Mouse (Mus musculus) neural tube, embryonic 12.5 days (tissue): ENCODE measurements around the gene Coro2a. TPM values are rescaled to one million over a fixed set of nuclear protein-coding genes. Genes with fewer than 3 reads are reported as not detected.

Experiments used
- ATAC-seq: fragments of 200-750 bp; cut with Nextera tagmentation; 2 replicates; pipeline ENCODE4 v1.8.0; 2017; ENCODE audit warnings: low read depth, mild to moderate bottlenecking, moderate TSS enrichment, moderate library complexity; ENCODE audit not compliant: low FRiP score
- H3K27ac ChIP-seq: fragments of 300-500 bp; sonication (generic); 2 replicates; pipeline ENCODE4 v1.5.1; 2016
- H3K27me3 ChIP-seq: fragments of 300-500 bp; sonication (generic); replicated peaks from 2 replicates; pipeline ENCODE4 v1.6.1; 2016; ENCODE audit warnings: mild to moderate bottlenecking
- H3K36me3 ChIP-seq: fragments of 300-500 bp; sonication (generic); 2 replicates; pipeline ENCODE4 v1.6.1; 2016; ENCODE audit warnings: mild to moderate bottlenecking
- H3K4me1 ChIP-seq: fragments of 300-500 bp; sonication (generic); 2 replicates; pipeline ENCODE4 v1.6.1; 2016
- H3K4me2 ChIP-seq: fragments of 300-500 bp; sonication (generic); replicated peaks from 2 replicates; pipeline ENCODE4 v1.6.1; 2016; ENCODE audit warnings: mild to moderate bottlenecking
- H3K4me3 ChIP-seq: fragments of 300-500 bp; sonication (generic); 2 replicates; pipeline ENCODE4 v1.5.1; 2016
- H3K9ac ChIP-seq: fragments of 300-500 bp; sonication (generic); 2 replicates; pipeline ENCODE4 v1.6.1; 2016; ENCODE audit warnings: mild to moderate bottlenecking
- H3K9me3 ChIP-seq: fragments of 300-500 bp; sonication (generic); 2 replicates; pipeline ENCODE4 v1.6.1; 2016; ENCODE audit warnings: mild to moderate bottlenecking
- WGBS: fragments of 180-500 bp; shearing (Covaris S2); methylation state at CpG from one replicate; pipeline ENCODE4 v1.1.7; 2016; 5-methylcytosine and 5-hydroxymethylcytosine counted together
- polyA plus RNA-seq: library from polyadenylated mRNA; unstranded; fragments of >200 nt; fragmentation: Nextera tagmentation; extraction: Ambion mirVana; gene quantifications from 2 replicates; pipeline ENCODE4 v1.2.1, GENCODE M21; 2016

Coro2a gene
- polyA plus RNA-seq, 1 experiment from 2014 or later: 18.8 TPM

DNA sequence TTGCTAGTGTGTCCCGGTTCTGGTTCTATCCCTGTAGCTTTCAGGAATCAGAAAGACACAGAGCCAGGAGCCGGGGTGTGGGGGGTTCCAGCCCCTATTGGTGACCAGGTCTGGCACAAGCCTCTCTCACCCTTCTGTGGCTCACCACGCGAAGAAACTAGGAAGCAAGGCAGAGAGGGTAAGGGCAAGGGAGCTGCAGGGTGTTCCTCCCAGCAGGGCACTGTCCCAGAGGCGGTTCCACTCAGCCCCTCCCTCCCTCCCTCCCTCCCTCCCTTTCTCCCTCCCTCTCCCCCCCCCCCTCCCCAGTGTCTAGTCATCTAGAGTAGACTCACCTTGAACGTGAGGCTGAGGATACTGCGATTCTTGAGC, 74.5 kb downstream of the Coro2a start:
- Histone ChIP-seq H3K4me2 (peak overlapping the region; percentile 60), H3K36me3 (no peaks in the 10 kb centered on the region), H3K9me3 (no peaks in the 10 kb centered on the region), H3K27me3 (peaks cover 3% of the 10 kb centered on the region; the same call in 1 of the 2 replicates), H3K9ac (0 out of 2 replicates have a peak overlapping the region, but pooled peaks have one; percentile 13), H3K4me3 (peak overlapping the region; percentile 18), H3K4me1 (peaks cover 6% of the 10 kb centered on the region; the same call in 1 of the 2 replicates), H3K27ac (no peak overlapping the region)
- ATAC-seq: peak; percentile 37; the same call in 1 of the 2 replicates
- WGBS: 5% methylated on average over 6 of the region's 7 CpGs

DNA sequence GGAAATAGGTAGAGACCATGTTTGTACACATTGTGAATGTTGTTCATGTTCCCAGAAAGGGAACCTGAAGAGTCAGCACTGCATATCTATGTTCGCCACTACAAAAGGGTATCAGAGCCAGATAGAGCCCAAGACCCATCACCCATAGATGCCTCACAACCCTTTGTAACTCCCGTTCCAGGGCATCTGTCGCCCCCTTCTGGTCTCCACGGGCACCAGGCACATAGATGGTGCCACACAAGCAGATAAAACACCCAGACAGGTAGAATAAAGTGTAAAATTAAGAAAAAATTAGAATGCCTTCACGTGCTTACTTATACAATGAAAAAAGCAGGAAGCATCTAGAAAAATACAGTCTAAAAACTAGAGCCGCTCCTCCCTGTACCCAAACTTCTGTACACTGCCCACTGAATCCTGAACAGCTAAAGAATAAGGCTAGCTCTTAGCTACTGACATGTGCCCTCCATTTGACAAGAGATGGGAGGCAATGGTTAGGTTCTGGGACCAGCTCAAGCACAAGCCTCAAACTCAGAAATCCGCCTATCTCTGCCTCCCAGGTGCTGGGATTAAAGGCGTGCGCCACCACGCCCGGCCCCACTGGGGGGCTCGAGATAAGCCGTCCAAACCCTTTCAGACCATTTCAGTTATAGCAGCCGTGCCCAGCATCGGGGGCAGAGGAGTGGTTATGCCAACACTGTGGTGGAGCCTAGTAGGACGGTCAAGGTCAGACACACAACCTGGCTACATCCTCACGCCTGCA, 75.0 kb downstream of the Coro2a start:
- WGBS: 32% methylated on average over 17 of the region's 17 CpGs
- H3K27me3 ChIP-seq: no peaks in the 10 kb centered on the region; the same call in 1 of the 2 replicates
- peak overlapping the region; percentile 18 for H3K4me3 ChIP-seq
- H3K36me3 ChIP-seq: no peaks in the 10 kb centered on the region
- no peaks in the 10 kb centered on the region for H3K9me3 ChIP-seq
- 0 out of 2 replicates have a peak overlapping the region, but pooled peaks have one; percentile 13 for H3K9ac ChIP-seq
- H3K27ac ChIP-seq: no peak overlapping the region
- 0 out of 2 replicates have a peak, but pooled peaks have one; percentile 56 for ATAC-seq
- H3K4me1 ChIP-seq: peaks cover 6% of the 10 kb centered on the region; the same call in 1 of the 2 replicates
- H3K4me2 ChIP-seq: peak overlapping the region; percentile 60

DNA sequence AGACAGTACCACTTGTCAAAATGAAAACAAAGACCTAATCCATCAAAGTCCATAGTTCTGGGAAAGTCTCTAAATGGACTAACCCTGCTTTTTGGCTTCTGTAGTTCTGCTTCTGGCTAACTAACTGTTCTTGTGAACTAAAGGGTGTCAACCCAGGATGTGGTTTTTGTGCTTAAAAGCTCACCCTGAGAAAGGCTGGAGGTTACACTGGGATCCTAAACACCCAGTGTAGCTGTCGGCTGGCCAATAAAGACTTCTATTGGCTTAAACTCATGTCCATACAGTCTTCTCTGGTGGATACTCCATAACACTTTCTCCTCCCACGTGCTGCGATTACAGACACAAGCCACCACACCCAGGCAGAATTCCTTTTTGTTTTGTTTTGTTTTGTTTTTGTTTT, 75.8 kb downstream of the Coro2a start:
- Histone ChIP-seq H3K36me3 (no peaks in the 10 kb centered on the region), H3K9me3 (no peaks in the 10 kb centered on the region), H3K4me1 (peaks cover 6% of the 10 kb centered on the region; the same call in 1 of the 2 replicates), H3K27ac (no peak overlapping the region), H3K27me3 (no peaks in the 10 kb centered on the region; the same call in 1 of the 2 replicates), H3K9ac (no peak overlapping the region), H3K4me2 (no peak overlapping the region), H3K4me3 (no peak overlapping the region)
- no peak for ATAC-seq
- WGBS: 91% methylated on average over 3 of the region's 3 CpGs

DNA sequence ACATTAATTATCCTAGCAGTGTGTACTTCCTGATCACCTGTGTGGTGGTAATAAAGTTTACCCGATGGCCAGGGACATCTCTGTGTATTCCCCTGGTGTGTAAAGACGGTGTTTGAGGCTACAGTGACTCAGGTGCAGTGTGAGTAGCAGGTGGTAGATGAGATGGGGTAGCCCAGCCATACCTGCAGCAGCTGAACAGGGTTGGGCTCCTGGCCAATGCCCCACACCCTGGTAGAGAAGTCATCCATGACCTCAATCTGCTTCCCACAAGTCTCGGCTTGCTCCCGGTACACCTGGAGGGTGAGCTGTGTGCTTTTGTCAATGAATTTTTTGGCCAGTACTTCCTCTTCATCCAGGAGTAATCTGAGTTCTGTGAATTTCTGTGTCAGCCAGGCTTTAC, 78.7 kb downstream of the Coro2a start:
- Histone ChIP-seq H3K27me3 (no peaks in the 10 kb centered on the region; the same call in 1 of the 2 replicates), H3K9ac (no peak overlapping the region), H3K4me3 (no peak overlapping the region), H3K4me1 (peaks cover 6% of the 10 kb centered on the region; the same call in 1 of the 2 replicates), H3K4me2 (no peak overlapping the region), H3K27ac (no peak overlapping the region), H3K9me3 (no peaks in the 10 kb centered on the region), H3K36me3 (no peaks in the 10 kb centered on the region)
- no peak for ATAC-seq
- 90% methylated on average over 4 of the region's 4 CpGs for WGBS

DNA sequence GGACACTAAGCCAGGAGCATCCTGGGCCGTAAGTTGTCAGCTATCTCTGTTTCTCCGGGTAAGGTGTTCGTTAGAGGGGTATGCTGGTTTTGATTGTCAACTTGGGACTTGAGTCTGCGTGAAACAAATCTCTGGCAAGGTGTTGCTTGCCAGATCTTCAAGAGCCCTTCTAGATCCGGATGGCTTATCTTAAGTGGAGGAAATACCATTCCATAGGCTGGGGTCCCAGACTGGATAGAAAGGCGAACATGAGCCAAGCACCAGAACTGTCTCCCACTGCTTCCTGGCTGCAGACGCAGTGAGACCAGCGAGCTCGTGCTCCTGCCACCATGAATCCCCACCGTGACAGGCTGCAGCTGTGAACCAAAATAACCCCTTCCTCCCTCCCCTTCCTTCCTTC, 80.5 kb downstream of the Coro2a start:
- H3K4me3 ChIP-seq: no peak overlapping the region
- no peak overlapping the region for H3K9ac ChIP-seq
- no peak overlapping the region for H3K27ac ChIP-seq
- ATAC-seq: no peak
- no peaks in the 10 kb centered on the region for H3K4me1 ChIP-seq
- no peak overlapping the region for H3K4me2 ChIP-seq
- H3K27me3 ChIP-seq: no peaks in the 10 kb centered on the region; the same call in 1 of the 2 replicates
- H3K9me3 ChIP-seq: no peaks in the 10 kb centered on the region
- WGBS: 87% methylated on average over 10 of the region's 10 CpGs
- H3K36me3 ChIP-seq: no peaks in the 10 kb centered on the region

DNA sequence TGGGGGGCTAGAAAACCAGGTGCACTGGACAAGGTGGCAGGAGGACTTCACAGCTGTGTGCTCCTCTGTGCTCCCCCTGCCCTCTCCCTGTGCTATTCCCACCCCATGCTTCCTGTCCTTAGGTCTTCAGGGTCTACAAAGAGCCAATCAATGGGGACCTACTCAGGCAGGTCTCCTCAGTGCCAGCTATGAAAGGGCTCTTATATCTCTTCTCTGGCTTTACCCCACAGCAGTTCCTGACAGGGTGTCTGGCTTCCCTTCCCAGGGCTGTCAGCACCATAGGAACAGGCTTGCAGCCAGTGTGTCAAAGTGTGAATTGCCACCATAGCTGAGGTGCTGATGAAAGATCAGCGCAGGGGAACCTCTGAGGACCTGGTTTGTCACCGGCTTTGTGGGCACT, 81.5 kb downstream of the Coro2a start:
- Histone ChIP-seq H3K27ac (no peak overlapping the region), H3K4me2 (no peak overlapping the region), H3K27me3 (no peaks in the 10 kb centered on the region; the same call in 1 of the 2 replicates), H3K9ac (no peak overlapping the region), H3K36me3 (no peaks in the 10 kb centered on the region), H3K4me1 (no peaks in the 10 kb centered on the region), H3K4me3 (no peak overlapping the region), H3K9me3 (no peaks in the 10 kb centered on the region)
- WGBS: 86% methylated on average over 2 of the region's 2 CpGs
- no peak for ATAC-seq

DNA sequence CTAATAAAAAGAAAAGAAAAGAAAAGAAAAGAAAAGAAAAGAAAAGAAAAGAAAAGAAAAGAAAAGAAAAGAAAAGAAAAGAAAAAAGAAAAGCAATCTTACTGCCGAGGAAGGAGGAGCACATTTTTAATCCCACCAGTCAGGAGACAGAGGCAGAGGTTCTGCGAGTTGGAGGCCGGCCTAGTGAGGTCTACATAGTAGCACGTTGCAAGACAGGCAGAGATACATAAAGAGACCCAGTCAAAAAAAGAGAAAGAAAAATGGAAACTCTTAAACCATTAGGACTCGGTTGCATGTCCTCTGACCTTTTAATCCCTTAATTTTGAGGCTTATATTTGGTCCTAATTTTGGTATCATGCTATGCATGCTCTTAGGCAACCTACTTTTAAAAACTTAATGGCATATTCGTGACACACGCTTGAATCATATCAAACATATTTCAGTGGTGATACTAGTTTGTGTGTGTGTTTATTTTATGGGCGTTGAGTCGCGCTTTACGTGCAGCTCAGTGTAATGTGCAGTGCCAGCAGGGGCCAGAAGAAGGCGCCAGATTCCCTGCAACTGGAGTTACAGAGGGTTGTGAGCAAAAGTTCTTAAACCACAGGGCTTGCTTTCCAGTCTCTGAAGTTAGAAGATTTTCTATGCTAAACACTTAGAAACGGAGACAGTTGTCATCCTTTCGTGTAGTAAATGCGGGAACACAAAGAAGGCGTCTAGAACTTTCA, 94.1 kb downstream of the Coro2a start:
- Histone ChIP-seq H3K36me3 (peaks cover 6% of the 10 kb centered on the region), H3K4me1 (peaks cover 6% of the 10 kb centered on the region), H3K27me3 (peaks cover 27% of the 10 kb centered on the region), H3K4me3 (peak overlapping the region; percentile 59), H3K9me3 (no peaks in the 10 kb centered on the region), H3K27ac (no peak overlapping the region), H3K4me2 (peak overlapping the region; percentile 87), H3K9ac (no peak overlapping the region)
- ATAC-seq: no peak
- 10% methylated on average over 16 of the region's 16 CpGs for WGBS

DNA sequence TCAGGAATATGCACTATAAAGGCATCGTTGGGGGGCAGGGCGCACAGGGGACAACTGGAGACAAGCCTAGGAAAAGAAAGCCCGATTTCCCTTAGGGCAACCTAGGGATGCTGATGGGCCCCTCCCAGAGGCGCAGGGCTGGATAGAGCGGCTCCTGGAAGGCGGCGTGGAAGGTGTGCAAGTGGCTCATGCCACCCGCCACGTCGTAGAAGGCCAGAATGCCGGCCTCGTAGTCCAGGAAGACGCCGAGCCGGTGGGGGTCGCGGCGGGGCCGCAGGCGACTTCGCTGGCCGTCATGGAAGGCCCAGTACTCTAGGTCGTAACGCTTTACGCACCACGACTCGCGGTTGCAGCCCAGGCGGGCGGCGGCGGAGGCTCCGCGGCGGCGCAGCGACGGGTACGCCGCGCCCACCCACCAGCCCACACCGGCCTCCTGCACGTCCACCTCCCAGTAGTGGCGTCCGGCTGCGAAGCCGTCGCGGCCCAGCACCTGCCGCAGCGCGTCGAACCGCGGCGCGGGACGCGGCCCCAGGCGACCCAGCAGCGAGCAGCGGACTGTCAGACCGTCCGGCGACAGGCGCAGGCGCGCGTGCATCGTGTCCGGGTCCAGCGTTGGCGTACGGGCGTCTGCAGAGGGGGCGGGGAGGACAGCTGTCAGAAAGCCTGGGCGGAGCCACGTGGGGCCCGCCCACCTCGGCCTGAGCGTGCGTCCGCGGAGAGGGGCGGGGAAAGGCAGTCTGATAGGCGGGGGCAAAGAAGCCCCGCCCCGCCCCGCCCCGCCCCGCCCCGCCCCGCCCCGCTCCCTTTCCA, 95.0 kb downstream of the Coro2a start:
- Histone ChIP-seq H3K9me3 (no peaks in the 10 kb centered on the region), H3K27me3 (peaks cover 27% of the 10 kb centered on the region), H3K36me3 (peaks cover 13% of the 10 kb centered on the region), H3K4me3 (peak overlapping the region; percentile 59), H3K27ac (0 out of 2 replicates have a peak overlapping the region, but pooled peaks have one; percentile 10), H3K4me2 (peak overlapping the region; percentile 87), H3K4me1 (peaks cover 10% of the 10 kb centered on the region), H3K9ac (peak overlapping the region; percentile 64)
- peak; percentile 97 for ATAC-seq
- WGBS: under 1% methylated on average over 91 of the region's 94 CpGs

DNA sequence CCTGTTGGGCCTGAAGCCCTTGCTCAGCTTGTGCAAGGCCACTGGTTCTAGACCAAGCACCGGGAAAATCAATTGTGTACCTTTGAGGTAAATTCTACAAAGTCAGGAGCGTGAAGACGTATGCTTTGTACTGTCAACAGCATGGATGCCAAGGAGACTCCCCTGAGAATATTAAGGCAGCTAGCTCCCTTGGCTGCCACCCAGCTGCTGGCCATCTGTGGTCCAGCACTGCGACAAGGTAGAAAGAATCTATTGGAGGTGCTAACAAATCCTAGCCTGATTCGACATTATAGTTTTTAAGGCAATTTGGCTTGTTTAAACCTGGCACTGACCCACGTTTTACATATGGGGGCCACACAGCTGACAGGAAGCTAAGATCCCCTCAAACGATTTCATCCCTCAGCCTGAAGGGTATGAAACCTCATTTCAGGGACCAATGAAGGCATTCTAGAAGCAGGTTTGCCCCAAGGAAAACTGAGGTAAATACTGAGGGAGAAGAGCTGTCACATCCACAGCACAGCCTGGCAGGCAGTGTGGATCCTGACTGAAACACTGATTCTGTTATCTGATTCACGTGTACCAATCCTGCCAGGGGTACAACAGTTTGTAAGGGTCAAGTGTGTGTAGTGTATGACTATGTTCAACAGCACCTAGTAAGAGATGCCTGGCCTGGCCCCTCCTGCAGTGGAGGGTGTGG, 96.5 kb downstream of the Coro2a start:
- Histone ChIP-seq H3K4me3 (no peak overlapping the region), H3K4me2 (no peak overlapping the region), H3K36me3 (peaks cover 26% of the 10 kb centered on the region), H3K9ac (no peak overlapping the region), H3K27ac (no peak overlapping the region), H3K9me3 (no peaks in the 10 kb centered on the region), H3K4me1 (peaks cover 10% of the 10 kb centered on the region), H3K27me3 (peaks cover 27% of the 10 kb centered on the region)
- ATAC-seq: no peak
- WGBS: 69% methylated on average over 8 of the region's 8 CpGs

DNA sequence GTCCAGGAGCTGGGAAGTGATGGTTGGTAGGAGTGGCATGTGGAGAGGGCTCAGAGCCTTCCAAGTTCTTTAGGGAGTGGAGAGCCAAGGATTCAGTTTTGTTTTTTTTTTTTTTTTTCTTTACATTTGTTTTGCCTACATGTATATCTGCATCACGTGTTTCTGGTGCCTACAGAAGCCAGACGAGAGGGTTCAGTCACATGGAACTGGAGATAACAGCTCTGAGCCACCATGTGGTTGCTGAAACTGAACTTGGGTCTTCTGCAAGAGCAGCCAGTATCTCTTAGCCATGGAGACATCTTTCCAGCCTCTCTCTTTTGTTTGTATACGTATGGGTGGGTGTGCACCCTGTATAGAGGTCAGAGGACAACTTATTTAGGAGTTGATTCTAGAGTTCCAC, 98.1 kb downstream of the Coro2a start:
- Histone ChIP-seq H3K4me3 (no peak overlapping the region), H3K27ac (no peak overlapping the region), H3K36me3 (peaks cover 35% of the 10 kb centered on the region), H3K4me2 (no peak overlapping the region), H3K9ac (no peak overlapping the region), H3K27me3 (peaks cover 29% of the 10 kb centered on the region), H3K4me1 (peaks cover 10% of the 10 kb centered on the region), H3K9me3 (no peaks in the 10 kb centered on the region)
- ATAC-seq: no peak
- WGBS: 78% methylated on average over 3 of the region's 3 CpGs
